8 mouse cellular contexts compared by ENCODE assay signal in the genomic region with DNA sequence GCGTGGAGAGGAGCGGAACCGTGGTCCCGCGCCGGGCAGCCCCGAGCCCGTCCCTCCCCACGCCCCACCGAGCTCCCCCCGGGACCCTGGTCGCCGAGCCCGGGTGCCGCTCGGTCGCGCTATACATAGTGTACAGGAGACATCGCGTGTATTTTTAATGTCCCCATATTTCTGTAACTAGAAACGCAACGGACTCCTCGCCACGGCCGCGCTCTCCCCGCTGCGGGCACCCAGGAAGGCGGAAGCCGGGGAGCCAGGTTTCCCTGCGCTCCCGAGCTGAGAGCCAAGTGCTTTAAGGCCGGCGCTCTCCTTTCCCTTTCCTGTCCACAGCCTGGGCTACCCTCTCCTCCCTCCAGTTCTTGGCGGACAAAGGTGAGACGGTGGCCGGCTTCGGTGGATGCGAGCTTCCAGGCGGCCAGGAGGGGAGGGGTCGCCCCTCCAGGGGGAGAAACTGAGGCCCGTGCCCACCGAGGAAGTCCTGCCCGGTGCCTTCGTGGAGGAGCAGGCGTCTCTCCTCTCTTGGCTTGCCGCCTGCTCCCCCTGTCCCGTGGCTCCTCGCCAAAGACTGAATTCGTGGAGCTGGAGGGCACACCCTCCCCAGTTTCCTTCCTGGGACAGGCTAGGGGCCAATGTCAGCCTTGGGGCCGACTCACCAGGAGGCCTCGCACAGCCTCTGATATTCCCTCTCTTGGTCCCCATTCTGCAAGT. TPM values are rescaled to one million over a fixed set of nuclear protein-coding genes. Genes with fewer than 3 reads are reported as not detected.
DNase-seq lines count a peak whose midpoint lies in the region; ATAC-seq and TF ChIP-seq lines count a peak whose summit lies in the region.

No protein-coding gene starts in this region.

- H3K4me1 ChIP-seq in cortical plate, adult 2 months (ENCODE audit: control insufficient read depth, insufficient read depth, low read length): peaks cover 2% of the 10 kb centered on the region
- peaks cover 22% of the 10 kb centered on the region for H3K4me1 ChIP-seq in heart, embryonic 13.5 days
- peaks cover 24% of the 10 kb centered on the region for H3K4me1 ChIP-seq in kidney, embryonic 15.5 days

- DNase-seq in gastrocnemius, adult 2 months: peak; percentile 51
- no peak for DNase-seq in gastrocnemius, adult 8-10 months (ENCODE audit: low spot score in 2 of 2)
- DNase-seq in lung, postnatal 14 days: peak; percentile 67
- DNase-seq in T-cell, adult 2 months (ENCODE audit: low spot score): no peak
- no peak for DNase-seq in thymus, postnatal 4 days

- intact Hi-C loops in gastrocnemius, adult 2 months (cut with DNase I): no loop called here

- WGBS in heart, embryonic 13.5 days: 1% methylated on average over 50 of the region's 52 CpGs
- WGBS in kidney, embryonic 15.5 days: 1% methylated on average over 52 of the region's 52 CpGs

- H3K27me3 ChIP-seq in heart, embryonic 13.5 days (replicated peaks): peaks cover 67% of the 10 kb centered on the region
- H3K27me3 ChIP-seq in kidney, embryonic 15.5 days: peaks cover 55% of the 10 kb centered on the region

- peak overlapping the region; percentile 71 for H3K9ac ChIP-seq in heart, embryonic 13.5 days
- H3K9ac ChIP-seq in kidney, embryonic 15.5 days: peak overlapping the region; percentile 37; the same call in 1 of the 2 replicates

- no peak for TF ChIP-seq POLR2A in cortical plate, adult 2 months (IDR thresholded peaks at IDR 0.05; ENCODE audit: extremely low read depth, insufficient read depth, low read length)

- H3K9me3 ChIP-seq in heart, embryonic 13.5 days: no peaks in the 10 kb centered on the region
- no peaks in the 10 kb centered on the region for H3K9me3 ChIP-seq in kidney, embryonic 15.5 days (replicated peaks)

- ATAC-seq in heart, embryonic 13.5 days (ENCODE audit: extremely low read depth, insufficient number of reproducible peaks, low FRiP score, low TSS enrichment): no peak
- no peak for ATAC-seq in kidney, embryonic 15.5 days (replicated peaks; ENCODE audit: low FRiP score)

- peak overlapping the region; percentile 70 for H3K4me3 ChIP-seq in gastrocnemius, adult 2 months
- no peak overlapping the region for H3K4me3 ChIP-seq in cortical plate, adult 2 months (ENCODE audit: insufficient read depth, low read length)
- peak overlapping the region; percentile 51 for H3K4me3 ChIP-seq in heart, embryonic 13.5 days
- peak overlapping the region; percentile 37 for H3K4me3 ChIP-seq in kidney, embryonic 15.5 days (replicated peaks)

- peak overlapping the region; percentile 76 for H3K4me2 ChIP-seq in heart, embryonic 13.5 days
- H3K4me2 ChIP-seq in kidney, embryonic 15.5 days: peak overlapping the region; percentile 69

- H3K36me3 ChIP-seq in heart, embryonic 13.5 days: peaks cover 42% of the 10 kb centered on the region
- H3K36me3 ChIP-seq in kidney, embryonic 15.5 days: peaks cover 43% of the 10 kb centered on the region

- TF ChIP-seq CTCF in gastrocnemius, adult 2 months (IDR thresholded peaks at IDR 0.05): no peak
- no peak for TF ChIP-seq CTCF in cortical plate, adult 2 months (IDR thresholded peaks at IDR 0.05; ENCODE audit: extremely low read depth, insufficient read depth, low read length)

- peak overlapping the region; percentile 16 for H3K27ac ChIP-seq in gastrocnemius, adult 2 months
- peak overlapping the region; percentile 57 for H3K27ac ChIP-seq in cortical plate, adult 2 months (ENCODE audit: insufficient read depth, low read length)
- H3K27ac ChIP-seq in heart, embryonic 13.5 days (replicated peaks): no peak overlapping the region
- H3K27ac ChIP-seq in kidney, embryonic 15.5 days: no peak overlapping the region

RNA-seq across cellular contexts. Expression of a gene that starts 36.8 kb away (rescaled TPM):
- 10 to 100 TPM; 13.2 to 14.6 TPM for total RNA-seq in gastrocnemius, adult 2 months (2021)
- 10 to 100 TPM in 3 of 4 experiments, 1 to 10 TPM in 1; 9.0 to 15.5 (median 10.6) TPM for total RNA-seq in gastrocnemius, adult 8-10 months (2022)
- polyA plus RNA-seq in cortical plate, adult 2 months (2012; rRNA removed): 48.0 and 53.1 TPM in 2 replicates
- polyA plus RNA-seq in heart, embryonic 13.5 days (2015; fragmentation: Nextera tagmentation; extraction: Ambion mirVana): 40.0 and 42.2 TPM in 2 replicates
- polyA plus RNA-seq in kidney, embryonic 15.5 days (2015; fragmentation: Nextera tagmentation; extraction: Ambion mirVana): 73.5 and 79.6 TPM in 2 replicates

RNA-seq across cellular contexts. Expression of a gene that starts 37.3 kb away (rescaled TPM):
- total RNA-seq in gastrocnemius, adult 2 months (2021): under 1 TPM; 0.36 to 0.53 TPM
- under 1 TPM; 0.31 to 0.40 (median 0.36) TPM for total RNA-seq in gastrocnemius, adult 8-10 months (2022)
- polyA plus RNA-seq in cortical plate, adult 2 months (2012; rRNA removed): 396 and 421 TPM in 2 replicates
- polyA plus RNA-seq in heart, embryonic 13.5 days (2015; fragmentation: Nextera tagmentation; extraction: Ambion mirVana): 0.42 and 0.56 TPM in 2 replicates
- polyA plus RNA-seq in kidney, embryonic 15.5 days (2015; fragmentation: Nextera tagmentation; extraction: Ambion mirVana): 1.1 TPM in 2 replicates

RNA-seq across cellular contexts. Expression of a gene that starts 57.3 kb away (rescaled TPM):
- 1 to 10 TPM in 1 of 2 experiments, under 1 TPM in 1; 0.46 to 1.1 TPM for total RNA-seq in gastrocnemius, adult 2 months (2021)
- under 1 TPM; 0.15 to 0.83 (median 0.58) TPM for total RNA-seq in gastrocnemius, adult 8-10 months (2022)
- polyA plus RNA-seq in cortical plate, adult 2 months (2012; rRNA removed): 1.1 and 1.5 TPM in 2 replicates
- polyA plus RNA-seq in heart, embryonic 13.5 days (2015; fragmentation: Nextera tagmentation; extraction: Ambion mirVana): 0.33 and 0.36 TPM in 2 replicates
- 2.6 and 41.3 TPM in 2 replicates for polyA plus RNA-seq in kidney, embryonic 15.5 days (2015; fragmentation: Nextera tagmentation; extraction: Ambion mirVana)

RNA-seq across cellular contexts. Expression of a gene that starts 57.6 kb away (rescaled TPM):
- total RNA-seq in gastrocnemius, adult 2 months (2021): under 1 TPM; 0.69 to 0.75 TPM
- under 1 TPM; 0.27 to 0.83 (median 0.55) TPM for total RNA-seq in gastrocnemius, adult 8-10 months (2022)
- polyA plus RNA-seq in cortical plate, adult 2 months (2012; rRNA removed): 2.0 TPM in 2 replicates
- polyA plus RNA-seq in heart, embryonic 13.5 days (2015; fragmentation: Nextera tagmentation; extraction: Ambion mirVana): 7.6 and 8.5 TPM in 2 replicates
- polyA plus RNA-seq in kidney, embryonic 15.5 days (2015; fragmentation: Nextera tagmentation; extraction: Ambion mirVana): 7.4 and 8.4 TPM in 2 replicates

Comparison
In these comparisons a context has a peak if more than half of its experiments do, and no peak if none do; other contexts are left out.
1. DNase-seq: peak in gastrocnemius, adult 2 months (single experiment) and lung, postnatal 14 days (single experiment); none in gastrocnemius, adult 8-10 months (0 of 2), T-cell, adult 2 months (single experiment) and thymus, postnatal 4 days (single experiment).
2. H3K27ac ChIP-seq: peak in gastrocnemius, adult 2 months (single experiment) and cortical plate, adult 2 months (single experiment); none in heart, embryonic 13.5 days (single experiment) and kidney, embryonic 15.5 days (single experiment).
3. RNA of a gene that starts 37.3 kb away (polyA plus RNA-seq): 396 to 421 TPM in cortical plate, adult 2 months; 1.1 TPM in kidney, embryonic 15.5 days and 0.42 to 0.56 TPM in heart, embryonic 13.5 days; every median in the first group is over 100 times any median in the second.